Mouse (Mus musculus) neural tube, embryonic 14.5 days (tissue): Measurements from ENCODE around the gene Actbl2. TPM values are rescaled to one million over a fixed set of nuclear protein-coding genes. Genes with fewer than 3 reads are reported as not detected.

Experiments
- ATAC-seq: fragments of 200-750 bp; cut with Nextera tagmentation; 2 replicates; pipeline ENCODE4 v1.8.0; 2017; ENCODE audit warnings: low read depth, mild to moderate bottlenecking, moderate TSS enrichment, moderate library complexity
- H3K27ac ChIP-seq: fragments of 300-500 bp; sonication (generic); 2 replicates; pipeline ENCODE4 v1.5.1; 2014; ENCODE audit warnings: low read depth, mild to moderate bottlenecking, control low read depth, low read length, moderate library complexity, mixed read lengths
- H3K27me3 ChIP-seq: fragments of 300-500 bp; sonication (generic); 2 replicates; pipeline ENCODE4 v1.6.1; 2014; ENCODE audit warnings: low read length; ENCODE audit not compliant: control insufficient read depth, insufficient read depth
- H3K36me3 ChIP-seq: fragments of 300-500 bp; sonication (generic); 2 replicates; pipeline ENCODE4 v1.6.1; 2014; ENCODE audit warnings: low read length, mixed read lengths; ENCODE audit not compliant: control insufficient read depth, insufficient read depth
- H3K4me1 ChIP-seq: fragments of 300-500 bp; sonication (generic); 2 replicates; pipeline ENCODE4 v1.6.1; 2014; ENCODE audit warnings: low read length; ENCODE audit not compliant: control insufficient read depth, insufficient read depth
- H3K4me2 ChIP-seq: fragments of 300-500 bp; sonication (generic); 2 replicates; pipeline ENCODE4 v1.6.1; 2014; ENCODE audit warnings: mild to moderate bottlenecking, low read depth, low read length, control low read depth
- H3K4me3 ChIP-seq: fragments of 300-500 bp; sonication (generic); 2 replicates; pipeline ENCODE4 v1.5.1; 2014; ENCODE audit warnings: low read depth, low read length, control low read depth, mixed read lengths
- H3K9ac ChIP-seq: fragments of 300-500 bp; sonication (generic); replicated peaks from 2 replicates; pipeline ENCODE4 v1.6.1; 2014; ENCODE audit warnings: low read depth, mild to moderate bottlenecking, control low read depth, low read length, mixed read lengths
- H3K9me3 ChIP-seq: fragments of 300-500 bp; sonication (generic); 2 replicates; pipeline ENCODE4 v1.6.1; 2016; ENCODE audit warnings: low read length; ENCODE audit not compliant: control insufficient read depth
- WGBS: fragments of 180-500 bp; shearing (Covaris S2); extraction: QIAGEN DNeasy Blood & Tissue Kit; methylation state at CpG from one replicate; pipeline ENCODE4 v1.1.7; 2014; 5-methylcytosine and 5-hydroxymethylcytosine counted together
- polyA plus RNA-seq: library from polyadenylated mRNA; unstranded; fragments of >200 nt; fragmentation: Nextera tagmentation; extraction: Ambion mirVana; gene quantifications from 2 replicates; pipeline ENCODE4 v1.2.1, GENCODE M21; 2014

Actbl2 gene
- polyA plus RNA-seq, 1 experiment from 2014 or later = not detected

DNA sequence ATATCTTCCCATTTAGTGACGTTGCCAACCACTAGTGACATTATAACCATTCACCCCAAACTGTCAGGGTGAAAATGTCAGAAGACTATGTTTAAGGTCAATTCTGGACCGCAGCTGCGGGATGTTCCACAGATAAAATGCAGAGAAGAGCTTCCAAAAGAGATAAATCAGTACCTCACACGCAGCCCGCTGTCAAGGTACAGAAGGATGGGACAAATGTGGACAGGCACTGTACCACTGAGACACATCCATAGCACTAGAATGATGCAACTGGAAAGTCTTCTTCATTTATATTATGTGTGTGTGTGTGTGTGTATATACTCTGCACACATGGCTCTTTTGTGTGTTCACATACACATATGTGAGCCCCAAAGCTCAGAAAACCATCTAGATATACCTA lies 49.9 kb downstream of the Actbl2 start:
- Histone ChIP-seq H3K36me3 (no peaks in the 10 kb centered on the region), H3K9me3 (no peaks in the 10 kb centered on the region), H3K4me2 (no peak overlapping the region), H3K4me3 (no peak overlapping the region), H3K27ac (no peak overlapping the region), H3K27me3 (no peaks in the 10 kb centered on the region), H3K4me1 (no peaks in the 10 kb centered on the region), H3K9ac (no peak overlapping the region)
- WGBS = 89% methylated on average over 5 of the region's 5 CpGs
- ATAC-seq = no peak

Other genes starting within 250 kb of the Actbl2 start
- gene Gpbp1, start 235.1 kb downstream of the Actbl2 start, polyA plus RNA-seq = 97.9 and 112 TPM in 2 replicates